Mouse (Mus musculus) embryonic facial prominence, embryonic 10.5 days (tissue): ENCODE results near the gene Aqp9. TPM values are rescaled to one million over a fixed set of nuclear protein-coding genes. Genes with fewer than 3 reads are reported as not detected.

Source experiments
- DNase-seq: peaks from one replicate; pipeline ENCODE4 v3.0.0-alpha.2; 2017; ENCODE audit warnings: low spot score
- H3K27ac ChIP-seq: fragments of 300-500 bp; sonication (generic); replicated peaks from 2 replicates; pipeline ENCODE4 v1.5.1; 2016; ENCODE audit warnings: mild to moderate bottlenecking
- H3K27me3 ChIP-seq: fragments of 300-500 bp; sonication (generic); replicated peaks from 2 replicates; pipeline ENCODE4 v1.6.1; 2016; ENCODE audit warnings: low read depth, mild to moderate bottlenecking; ENCODE audit not compliant: poor library complexity, severe bottlenecking
- H3K36me3 ChIP-seq: fragments of 300-500 bp; sonication (generic); replicated peaks from 2 replicates; pipeline ENCODE4 v1.6.1; 2016; ENCODE audit warnings: mild to moderate bottlenecking, moderate library complexity
- H3K4me1 ChIP-seq: fragments of 300-500 bp; sonication (generic); 2 replicates; pipeline ENCODE4 v1.6.1; 2016
- H3K4me3 ChIP-seq: fragments of 300-500 bp; sonication (generic); 2 replicates; pipeline ENCODE4 v1.5.1; 2016; ENCODE audit warnings: mild to moderate bottlenecking, moderate library complexity
- H3K9me3 ChIP-seq: fragments of 300-500 bp; sonication (generic); 2 replicates; pipeline ENCODE4 v1.6.1; 2016; ENCODE audit warnings: mild to moderate bottlenecking
- WGBS: fragments of 180-500 bp; shearing (Covaris S2); methylation state at CpG from one replicate; pipeline ENCODE4 v1.1.7; 2016; 5-methylcytosine and 5-hydroxymethylcytosine counted together
- polyA plus RNA-seq: library from polyadenylated mRNA; unstranded; fragments of >200 nt; fragmentation: Nextera tagmentation; extraction: Ambion mirVana; gene quantifications from 2 replicates; pipeline ENCODE4 v1.2.1, GENCODE M21; 2016

Gene Aqp9
- polyA plus RNA-seq, 1 experiment from 2014 or later, result not detected

DNA sequence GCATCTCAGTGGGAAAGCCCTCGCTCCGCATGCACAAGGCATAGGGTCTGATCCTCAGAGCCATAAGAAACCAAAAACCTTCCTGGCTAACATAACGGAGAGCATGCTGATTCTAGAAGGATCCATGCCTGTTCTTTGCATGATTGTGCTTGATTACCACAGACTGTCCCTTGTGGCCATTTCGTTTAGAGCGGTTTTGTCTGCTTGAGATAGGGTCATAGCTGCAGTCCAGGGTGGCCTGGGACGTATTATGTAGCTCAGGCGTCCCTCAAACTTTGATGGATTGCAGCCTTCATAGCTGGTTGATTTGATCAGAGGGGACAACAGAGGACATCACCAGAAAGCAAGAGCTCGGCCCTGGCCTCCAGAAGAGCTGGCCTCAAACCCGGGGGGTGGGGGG lies 47.6 kb downstream of the Aqp9 start:
- Histone ChIP-seq H3K27me3 (no peaks in the 10 kb centered on the region), H3K27ac (no peak overlapping the region), H3K4me1 (no peaks in the 10 kb centered on the region), H3K9me3 (no peaks in the 10 kb centered on the region), H3K36me3 (no peaks in the 10 kb centered on the region), H3K4me3 (no peak overlapping the region)
- WGBS, result 84% methylated on average over 9 of the region's 9 CpGs
- DNase-seq, result no peak

- H3K27ac ChIP-seq, result no peak overlapping the region
- H3K36me3 ChIP-seq, result no peaks in the 10 kb centered on the region
- H3K4me3 ChIP-seq, result no peak overlapping the region
- 78% methylated on average over 6 of the region's 6 CpGs for WGBS
- no peak for DNase-seq
- no peaks in the 10 kb centered on the region for H3K9me3 ChIP-seq
- H3K27me3 ChIP-seq, result no peaks in the 10 kb centered on the region
- H3K4me1 ChIP-seq, result no peaks in the 10 kb centered on the region
Observed at GRCm38 (mm10) chr9:71113166-71113565, 55.3 kb downstream of the Aqp9 start.

DNA sequence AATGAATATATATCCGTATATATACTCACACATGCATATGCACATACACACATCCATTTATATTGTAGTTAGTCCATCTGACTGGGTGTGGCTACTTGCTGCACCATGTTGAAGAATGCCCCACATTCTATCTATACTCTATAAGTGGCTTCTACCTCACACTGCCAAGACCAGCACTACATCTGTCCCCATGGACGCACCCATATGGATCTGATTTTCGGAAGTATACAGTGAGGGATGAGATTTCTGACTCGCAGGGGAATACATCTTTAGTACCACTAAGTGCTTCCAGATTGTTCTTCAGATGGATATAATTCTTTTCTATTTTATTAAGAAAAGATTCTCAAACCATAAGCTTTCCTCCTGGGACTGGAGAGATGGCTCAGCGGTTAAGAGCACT lies 65.0 kb downstream of the Aqp9 start:
- 76% methylated on average over 5 of the region's 5 CpGs for WGBS
- Histone ChIP-seq H3K27ac (no peak overlapping the region), H3K27me3 (no peaks in the 10 kb centered on the region), H3K9me3 (no peaks in the 10 kb centered on the region), H3K4me3 (no peak overlapping the region), H3K4me1 (no peaks in the 10 kb centered on the region), H3K36me3 (no peaks in the 10 kb centered on the region)
- peak; percentile 16 for DNase-seq

DNA sequence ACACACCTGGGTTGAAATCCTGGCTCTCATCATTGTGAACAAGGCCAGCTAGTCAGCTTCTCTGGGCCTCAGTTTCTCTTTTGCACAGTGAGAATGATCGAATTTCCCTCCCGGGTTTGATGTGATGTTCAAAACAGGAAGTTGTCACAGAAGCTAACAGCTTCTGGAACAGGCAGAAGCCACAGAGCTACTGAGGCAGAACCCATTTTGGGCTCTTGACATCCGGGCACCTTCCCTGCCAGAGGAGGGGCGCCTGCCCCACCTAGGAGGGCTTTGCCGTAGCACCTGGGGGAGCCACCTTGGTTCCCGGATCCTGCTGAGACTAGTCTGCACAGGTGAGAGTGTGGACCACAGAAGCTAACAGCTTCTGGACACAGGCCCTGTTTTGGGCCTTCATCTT lies 74.4 kb downstream of the Aqp9 start:
- Histone ChIP-seq H3K36me3 (no peaks in the 10 kb centered on the region), H3K27ac (no peak overlapping the region), H3K4me3 (no peak overlapping the region), H3K27me3 (no peaks in the 10 kb centered on the region), H3K9me3 (no peaks in the 10 kb centered on the region), H3K4me1 (no peaks in the 10 kb centered on the region)
- 87% methylated on average over 6 of the region's 6 CpGs for WGBS
- DNase-seq, result no peak

DNA sequence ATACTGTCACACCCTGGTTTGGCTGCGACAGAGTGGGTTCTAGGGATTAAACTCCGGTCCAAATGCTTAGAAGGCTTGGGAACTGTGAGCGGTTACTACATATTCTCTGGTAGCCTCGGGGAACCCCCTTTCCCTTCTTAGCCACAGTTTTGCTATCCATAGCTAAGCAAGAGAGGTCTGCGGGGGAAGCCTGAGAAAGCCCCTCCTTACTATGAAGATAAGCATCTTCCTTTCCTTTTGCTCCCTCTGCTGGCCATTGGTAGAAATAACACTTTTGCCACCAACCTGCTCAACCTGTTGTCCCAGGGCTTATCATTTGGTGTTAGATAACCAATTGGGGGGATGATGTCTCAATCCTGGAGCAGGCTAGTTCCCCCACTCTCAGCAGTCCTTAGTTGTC lies 76.4 kb downstream of the Aqp9 start:
- WGBS, result 72% methylated on average over 5 of the region's 5 CpGs
- no peaks in the 10 kb centered on the region for H3K9me3 ChIP-seq

DNA sequence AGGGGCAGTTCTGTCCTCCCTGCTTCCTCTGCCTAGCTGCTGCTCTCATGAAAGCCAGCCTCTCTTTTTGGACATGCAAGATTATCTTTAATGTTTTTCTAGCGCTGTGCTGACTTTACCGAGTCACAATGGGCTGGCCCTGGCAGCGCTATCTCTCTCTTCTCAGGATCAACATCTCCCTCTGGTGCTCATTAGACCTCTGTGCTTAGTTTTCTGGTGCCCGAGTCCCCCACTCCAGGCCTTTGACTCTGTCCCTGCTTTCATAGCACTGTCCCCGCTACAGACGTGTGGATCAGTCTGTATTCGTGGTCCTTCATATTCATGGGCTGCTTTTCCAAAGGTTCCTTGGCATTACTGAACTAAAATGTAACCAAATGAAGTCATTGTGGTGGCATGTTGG lies 89.3 kb downstream of the Aqp9 start:
- no peak overlapping the region for H3K27ac ChIP-seq
- H3K4me3 ChIP-seq, result no peak overlapping the region
- H3K9me3 ChIP-seq, result no peaks in the 10 kb centered on the region
- 55% methylated on average over 7 of the region's 7 CpGs for WGBS
- no peaks in the 10 kb centered on the region for H3K27me3 ChIP-seq
- no peaks in the 10 kb centered on the region for H3K36me3 ChIP-seq
- no peak for DNase-seq
- H3K4me1 ChIP-seq, result peaks cover 7% of the 10 kb centered on the region; the same call in 1 of the 2 replicates

More for the DNA sequence above, 76.4 kb downstream of the Aqp9 start:
- Histone ChIP-seq H3K36me3 (no peaks in the 10 kb centered on the region), H3K4me3 (no peak overlapping the region), H3K4me1 (no peaks in the 10 kb centered on the region), H3K27ac (no peak overlapping the region), H3K27me3 (no peaks in the 10 kb centered on the region)
- peak; percentile 45 for DNase-seq

DNA sequence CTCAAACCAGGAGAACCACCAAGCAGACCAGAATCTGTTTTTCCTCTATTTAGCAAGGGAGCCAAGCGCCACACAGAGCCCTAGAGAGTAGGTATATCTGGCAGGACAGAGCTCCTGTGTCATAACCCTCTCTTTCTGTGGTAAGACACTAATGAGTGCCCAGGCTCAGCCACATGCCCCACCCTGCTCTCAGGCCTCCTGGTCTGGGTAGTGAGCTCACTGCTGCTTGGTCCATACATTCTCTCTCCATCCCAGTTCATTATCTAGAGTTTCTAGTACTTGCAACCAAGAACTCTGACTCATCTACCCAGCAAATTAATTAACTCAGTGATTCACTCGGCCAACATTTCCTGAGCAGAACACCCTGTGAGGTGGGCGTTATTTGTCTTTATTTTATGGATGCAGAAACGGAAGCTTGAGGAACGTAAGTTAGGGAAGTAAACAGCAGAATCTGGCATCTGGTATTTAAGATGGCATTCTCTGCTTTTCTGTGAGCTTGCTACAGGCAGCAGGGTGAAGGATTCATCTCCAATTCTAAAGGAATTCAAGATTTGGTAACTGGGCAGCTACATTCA lies 91.1 kb downstream of the Aqp9 start:
- no peak for DNase-seq
- H3K36me3 ChIP-seq, result no peaks in the 10 kb centered on the region
- no peak overlapping the region for H3K4me3 ChIP-seq
- H3K4me1 ChIP-seq, result peaks cover 19% of the 10 kb centered on the region
- no peak overlapping the region for H3K27ac ChIP-seq
- no peaks in the 10 kb centered on the region for H3K27me3 ChIP-seq
- 90% methylated on average over 5 of the region's 5 CpGs for WGBS
- no peaks in the 10 kb centered on the region for H3K9me3 ChIP-seq

DNA sequence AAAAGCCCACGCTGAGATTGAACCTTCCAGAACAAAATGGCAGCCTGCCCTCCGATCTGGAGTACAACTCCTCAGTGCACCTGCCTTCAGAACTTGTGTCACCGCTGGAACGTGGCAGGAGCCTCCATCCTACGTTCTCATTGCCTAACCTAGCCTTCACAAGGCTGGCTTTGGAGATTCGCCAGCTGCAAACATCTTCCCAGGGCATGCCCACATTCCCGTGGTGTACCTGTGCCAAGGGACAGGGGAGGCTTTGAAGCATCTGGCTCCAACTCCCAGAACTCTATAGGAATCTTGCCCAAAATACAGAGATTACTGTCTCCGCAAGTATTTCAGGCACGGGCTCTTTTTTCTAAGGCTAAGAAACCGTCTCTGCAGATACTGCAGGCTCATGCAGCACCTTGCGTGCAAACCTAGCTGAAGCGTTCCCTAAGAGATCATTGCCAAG lies 92.3 kb downstream of the Aqp9 start:
- DNase-seq, result no peak
- Histone ChIP-seq H3K4me1 (peaks cover 19% of the 10 kb centered on the region), H3K4me3 (no peak overlapping the region), H3K27ac (no peak overlapping the region), H3K27me3 (no peaks in the 10 kb centered on the region), H3K36me3 (no peaks in the 10 kb centered on the region), H3K9me3 (no peaks in the 10 kb centered on the region)
- WGBS, result 86% methylated on average over 12 of the region's 12 CpGs

GRCm38 (mm10) chr9:71073831-71074230 lies 94.7 kb downstream of the Aqp9 start:
- DNase-seq, result peak; percentile 36
- no peaks in the 10 kb centered on the region for H3K9me3 ChIP-seq
- no peaks in the 10 kb centered on the region for H3K27me3 ChIP-seq
- WGBS, result 64% methylated on average over 4 of the region's 4 CpGs
- no peaks in the 10 kb centered on the region for H3K36me3 ChIP-seq
- H3K27ac ChIP-seq, result no peak overlapping the region
- no peak overlapping the region for H3K4me3 ChIP-seq
- peaks cover 20% of the 10 kb centered on the region for H3K4me1 ChIP-seq

DNA sequence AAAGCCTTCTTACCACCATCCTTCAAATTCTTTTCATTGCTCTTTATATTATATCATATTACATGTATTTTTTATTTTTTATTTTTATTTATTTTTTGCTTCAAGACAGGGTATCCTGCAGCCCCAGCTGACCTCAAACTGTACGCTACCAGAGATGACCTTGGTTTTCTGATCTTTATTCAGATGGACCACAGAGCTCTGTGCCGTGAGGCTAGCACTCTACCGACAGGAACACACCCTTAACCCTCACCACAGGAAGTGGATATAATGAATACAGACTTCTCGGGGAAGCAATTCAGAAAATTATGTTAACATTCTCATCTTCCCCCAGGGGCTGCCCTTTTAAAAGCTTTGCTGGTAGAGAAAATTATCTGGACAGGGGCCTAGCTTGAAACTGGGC lies 95.4 kb downstream of the Aqp9 start:
- Histone ChIP-seq H3K27me3 (no peaks in the 10 kb centered on the region), H3K9me3 (no peaks in the 10 kb centered on the region), H3K4me1 (peaks cover 21% of the 10 kb centered on the region), H3K27ac (no peak overlapping the region), H3K4me3 (no peak overlapping the region), H3K36me3 (no peaks in the 10 kb centered on the region)
- 47% methylated on average over 4 of the region's 4 CpGs for WGBS
- DNase-seq, result peak; percentile 7

GRCm38 (mm10) chr9:71072502-71072901 lies 96.0 kb downstream of the Aqp9 start:
- Histone ChIP-seq H3K4me3 (no peak overlapping the region), H3K27ac (no peak overlapping the region), H3K27me3 (no peaks in the 10 kb centered on the region), H3K4me1 (peaks cover 21% of the 10 kb centered on the region), H3K36me3 (no peaks in the 10 kb centered on the region), H3K9me3 (no peaks in the 10 kb centered on the region)
- WGBS, result 73% methylated on average over 7 of the region's 7 CpGs
- peak; percentile 7 for DNase-seq

GRCm38 (mm10) chr9:71071581-71072330 lies 96.7 kb downstream of the Aqp9 start:
- no peaks in the 10 kb centered on the region for H3K9me3 ChIP-seq
- WGBS, result 85% methylated on average over 7 of the region's 7 CpGs
- no peaks in the 10 kb centered on the region for H3K36me3 ChIP-seq
- H3K27ac ChIP-seq, result no peak overlapping the region
- no peaks in the 10 kb centered on the region for H3K27me3 ChIP-seq
- H3K4me3 ChIP-seq, result no peak overlapping the region
- peak; percentile 5 for DNase-seq
- H3K4me1 ChIP-seq, result peaks cover 21% of the 10 kb centered on the region

- Histone ChIP-seq H3K27me3 (no peaks in the 10 kb centered on the region), H3K4me3 (no peak overlapping the region), H3K27ac (no peak overlapping the region), H3K4me1 (peaks cover 30% of the 10 kb centered on the region), H3K36me3 (no peaks in the 10 kb centered on the region), H3K9me3 (no peaks in the 10 kb centered on the region)
- 91% methylated on average over 2 of the region's 2 CpGs for WGBS
- no peak for DNase-seq
Observed at GRCm38 (mm10) chr9:71070628-71071027, 97.9 kb downstream of the Aqp9 start.
